Mouse (Mus musculus) megakaryocyte, embryonic 14.5 days (primary cell): ENCODE results near the gene Gm266.

Experiments used
- FLI1 ChIP-seq: IDR thresholded peaks from 2 replicates; pipeline ENCODE4 v1.6.1; 2012; ENCODE audit warnings: low read length, inconsistent platforms, mixed read lengths
- GATA1 ChIP-seq: IDR thresholded peaks from 3 replicates; pipeline ENCODE4 v1.6.1; 2012; ENCODE audit warnings: mixed read lengths, low read length, inconsistent platforms, borderline replicate concordance

GRCm38 (mm10) chr12:111436640-111437039 lies 49.0 kb downstream of the Gm266 start:
- TF ChIP-seq GATA1 (no peak), FLI1 (no peak)
